Mouse (Mus musculus) lung, postnatal 0 days (tissue): ENCODE measurements around the gene Carmil1.

Source experiments
- CTCF ChIP-seq: IDR thresholded peaks from 2 replicates; pipeline ENCODE4 v1.5.1; 2016; ENCODE audit warnings: antibody characterized with exemption, mild to moderate bottlenecking
- EP300 ChIP-seq: IDR thresholded peaks from 2 replicates; pipeline ENCODE4 v1.6.1; 2016; ENCODE audit warnings: antibody characterized with exemption, mild to moderate bottlenecking, control low read depth

DNA sequence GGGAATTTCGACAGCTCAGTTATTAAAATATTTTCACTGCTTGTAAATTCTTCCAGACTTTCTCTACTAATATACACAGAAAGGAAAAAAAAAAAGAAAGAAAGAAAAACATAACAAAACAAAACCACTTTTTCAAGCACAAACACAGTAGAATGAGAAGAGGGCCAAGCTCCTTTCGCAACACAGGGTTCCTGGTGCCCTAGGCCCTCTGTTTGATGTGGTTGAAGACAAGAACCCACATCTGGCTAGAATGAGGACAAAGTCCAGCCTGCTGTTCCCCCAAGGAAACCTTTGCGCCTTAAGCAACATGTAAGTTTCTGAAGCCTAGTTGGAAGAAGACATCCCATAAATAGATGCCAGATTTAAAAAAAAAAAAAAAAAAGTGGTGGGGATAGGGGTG is 85.2 kb downstream of the Carmil1 start:
- TF ChIP-seq CTCF = no peak
- TF ChIP-seq EP300 = no peak
